Mouse (Mus musculus) heart, embryonic 14.5 days (tissue): ENCODE data around the gene Nudt17. TPM values are rescaled to one million over a fixed set of nuclear protein-coding genes. Genes with fewer than 3 reads are reported as not detected.

Source experiments
- ATAC-seq: fragments of 200-750 bp; cut with Nextera tagmentation; 2 replicates; pipeline ENCODE4 v1.8.0; 2017; ENCODE audit warnings: low read depth, moderate TSS enrichment; ENCODE audit not compliant: insufficient number of reproducible peaks, insufficient read depth, low FRiP score
- H3K27ac ChIP-seq, 2 experiments: fragments of 200-500 bp in 1 of 2; fragments of 300-500 bp in 1 of 2; sonication (generic) in 1 of 2; replicated peaks in 1 of 2; 2 replicates each; pipeline ENCODE4 v1.5.1; 2012 to 2014; ENCODE audit warnings: low read depth in 2 of 2, low read length in 2 of 2, control low read depth in 1 of 2, mild to moderate bottlenecking in 1 of 2, mixed read lengths in 1 of 2; ENCODE audit not compliant: control insufficient read depth in 1 of 2, insufficient read depth in 1 of 2
- H3K27me3 ChIP-seq: fragments of 300-500 bp; sonication (generic); 2 replicates; pipeline ENCODE4 v1.6.1; 2014; ENCODE audit warnings: mild to moderate bottlenecking, low read length, control low read depth; ENCODE audit not compliant: control insufficient read depth, insufficient read depth
- H3K36me3 ChIP-seq: fragments of 300-500 bp; sonication (generic); 2 replicates; pipeline ENCODE4 v1.6.1; 2014; ENCODE audit warnings: mild to moderate bottlenecking, control low read depth, low read length, mixed read lengths; ENCODE audit not compliant: control insufficient read depth, insufficient read depth
- H3K4me1 ChIP-seq, 2 experiments: fragments of 200-500 bp in 1 of 2; fragments of 300-500 bp in 1 of 2; sonication (generic) in 1 of 2; 2 replicates each; pipeline ENCODE4 v1.6.1; 2012 to 2014; ENCODE audit warnings: low read length in 2 of 2, control low read depth in 1 of 2, mixed read lengths in 1 of 2; ENCODE audit not compliant: control insufficient read depth in 2 of 2, insufficient read depth in 2 of 2
- H3K4me2 ChIP-seq: fragments of 300-500 bp; sonication (generic); 2 replicates; pipeline ENCODE4 v1.6.1; 2014; ENCODE audit warnings: mild to moderate bottlenecking, low read length
- H3K4me3 ChIP-seq, 2 experiments: fragments of 200-500 bp in 1 of 2; fragments of 300-500 bp in 1 of 2; sonication (generic) in 1 of 2; 2 replicates each; pipeline ENCODE4 v1.5.1; 2012 to 2014; ENCODE audit warnings: low read length in 2 of 2, mild to moderate bottlenecking in 2 of 2, control low read depth in 1 of 2, low read depth in 1 of 2, moderate library complexity in 1 of 2; ENCODE audit not compliant: control insufficient read depth in 1 of 2, insufficient read depth in 1 of 2
- H3K9ac ChIP-seq: fragments of 300-500 bp; sonication (generic); 2 replicates; pipeline ENCODE4 v1.6.1; 2014; ENCODE audit warnings: mild to moderate bottlenecking, low read length
- H3K9me3 ChIP-seq: fragments of 300-500 bp; sonication (generic); 2 replicates; pipeline ENCODE4 v1.6.1; 2016; ENCODE audit warnings: low read length, control low read depth; ENCODE audit not compliant: control insufficient read depth
- WGBS: fragments of 180-500 bp; shearing (Covaris S2); extraction: QIAGEN DNeasy Blood & Tissue Kit; methylation state at CpG from one replicate; pipeline ENCODE4 v1.1.7; 2014; 5-methylcytosine and 5-hydroxymethylcytosine counted together
- polyA plus RNA-seq: library from polyadenylated mRNA; unstranded; fragments of >200 nt; fragmentation: Nextera tagmentation; extraction: Ambion mirVana; gene quantifications from 2 replicates; pipeline ENCODE4 v1.2.1, GENCODE M21; 2014

The Nudt17 gene
- polyA plus RNA-seq, 1 experiment from 2014 or later: 8.8 TPM

GRCm38 (mm10) chr3:96704778-96705177 lies 3.6 kb downstream of the Nudt17 start:
- Histone ChIP-seq H3K9me3 (no peaks in the 10 kb centered on the region), H3K36me3 (peaks cover 62% of the 10 kb centered on the region), H3K9ac (no peak overlapping the region), H3K27ac (no peak overlapping the region), H3K4me3 (no peak overlapping the region), H3K4me2 (no peak overlapping the region), H3K4me1 (peaks cover 0 to 6% of the 10 kb centered on the region in 2 experiments; a peak in 2 of 4 replicates), H3K27me3 (no peaks in the 10 kb centered on the region)
- WGBS: 64% methylated on average over 11 of the region's 11 CpGs
- ATAC-seq: no peak

DNA sequence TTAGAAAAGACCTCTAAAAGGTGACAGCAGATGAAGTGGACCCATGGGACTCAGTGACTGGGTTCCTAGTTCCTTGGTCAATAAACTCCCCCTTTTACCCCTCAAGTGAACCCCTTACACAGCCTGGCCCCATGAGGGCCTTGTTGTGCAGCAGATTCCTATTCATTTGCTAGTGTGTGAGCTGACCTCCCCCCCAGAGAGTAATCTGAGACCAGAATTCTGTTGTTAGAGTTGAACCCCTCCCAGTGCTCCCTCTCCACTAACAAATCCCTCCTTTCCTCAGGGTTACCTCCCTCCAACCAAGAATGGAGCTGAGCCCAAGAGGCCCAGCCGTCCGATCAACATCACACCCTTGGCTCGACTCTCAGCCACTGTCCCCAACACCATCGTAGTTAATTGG lies 7.4 kb downstream of the Nudt17 start:
- Histone ChIP-seq H3K27me3 (no peaks in the 10 kb centered on the region), H3K36me3 (peaks cover 67% of the 10 kb centered on the region), H3K4me2 (no peak overlapping the region), H3K4me1 (peaks cover 2 to 8% of the 10 kb centered on the region in 2 experiments), H3K9ac (no peak overlapping the region), H3K27ac (no peak overlapping the region), H3K4me3 (no peak overlapping the region), H3K9me3 (no peaks in the 10 kb centered on the region)
- 83% methylated on average over 4 of the region's 4 CpGs for WGBS
- ATAC-seq: no peak

- Histone ChIP-seq H3K9me3 (no peaks in the 10 kb centered on the region), H3K27me3 (no peaks in the 10 kb centered on the region), H3K36me3 (peaks cover 62% of the 10 kb centered on the region), H3K9ac (no peak overlapping the region), H3K4me3 (no peak overlapping the region), H3K4me2 (no peak overlapping the region), H3K4me1 (peaks cover 2 to 13% of the 10 kb centered on the region in 2 experiments), H3K27ac (no peak overlapping the region)
- WGBS: 52% methylated on average over 7 of the region's 7 CpGs
- no peak for ATAC-seq
Observed at GRCm38 (mm10) chr3:96700376-96700775, 8.0 kb downstream of the Nudt17 start.

DNA sequence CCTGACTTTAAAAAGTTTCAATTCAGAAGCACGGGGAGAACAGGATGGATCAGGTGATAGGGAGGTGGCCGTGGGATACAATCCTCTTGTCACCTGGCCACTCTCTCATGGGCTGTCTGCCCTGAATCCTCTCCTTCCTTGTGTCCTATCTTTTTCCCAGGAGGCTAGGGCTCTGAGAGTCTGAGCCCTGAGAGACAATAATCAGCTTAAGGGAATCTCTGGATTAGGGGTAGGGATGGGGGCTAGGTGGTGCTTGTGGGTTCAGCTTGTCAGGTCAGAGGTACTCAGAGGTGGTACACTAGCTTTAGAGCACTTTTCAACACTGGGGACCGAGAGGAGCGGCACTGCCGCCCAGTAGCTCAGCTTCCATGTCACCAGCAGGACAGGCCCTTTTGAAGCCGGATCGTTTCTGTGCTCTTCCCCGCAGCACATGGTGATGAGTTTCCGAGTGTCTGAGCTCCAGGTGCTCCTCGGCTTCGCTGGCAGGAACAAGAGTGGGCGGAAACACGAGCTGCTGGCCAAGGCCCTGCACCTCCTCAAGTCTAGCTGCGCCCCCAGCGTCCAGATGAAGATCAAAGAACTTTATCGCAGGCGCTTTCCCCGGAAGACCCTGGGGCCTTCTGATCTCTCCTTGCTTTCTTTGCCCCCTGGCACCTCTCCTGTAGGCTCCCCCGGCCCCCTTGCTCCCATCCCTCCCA lies 9.2 kb downstream of the Nudt17 start:
- H3K4me3 ChIP-seq: no peak overlapping the region
- WGBS: 41% methylated on average over 19 of the region's 19 CpGs
- peaks cover 2 to 20% of the 10 kb centered on the region in 2 experiments for H3K4me1 ChIP-seq
- no peak overlapping the region for H3K9ac ChIP-seq
- no peak for ATAC-seq
- no peaks in the 10 kb centered on the region for H3K9me3 ChIP-seq
- H3K27ac ChIP-seq: no peak overlapping the region
- no peak overlapping the region for H3K4me2 ChIP-seq
- H3K36me3 ChIP-seq: peaks cover 49% of the 10 kb centered on the region
- no peaks in the 10 kb centered on the region for H3K27me3 ChIP-seq

GRCm38 (mm10) chr3:96696766-96697732 lies 11.3 kb downstream of the Nudt17 start:
- peak overlapping the region; percentile 92 to 95 for H3K27ac ChIP-seq
- WGBS: under 1% methylated on average over 84 of the region's 85 CpGs
- H3K4me1 ChIP-seq: peaks cover 4 to 20% of the 10 kb centered on the region in 2 experiments
- H3K4me2 ChIP-seq: peak overlapping the region; percentile 82
- no peaks in the 10 kb centered on the region for H3K27me3 ChIP-seq
- peak overlapping the region; percentile 81 to 85 for H3K4me3 ChIP-seq
- peaks cover 28% of the 10 kb centered on the region for H3K36me3 ChIP-seq
- H3K9ac ChIP-seq: peak overlapping the region; percentile 76
- H3K9me3 ChIP-seq: no peaks in the 10 kb centered on the region
- ATAC-seq: peak; percentile 91

- Histone ChIP-seq H3K9ac (peak within 1 kb of the TSS; percentile 76), H3K27me3 (no peaks in the 10 kb centered on the region)
Observed at GRCm38 (mm10) chr3:96696198-96696765, 12.1 kb downstream of the Nudt17 start, which contains the start of gene Pias3. Pias3 (plus strand) TSS chr3:96696384.

DNA sequence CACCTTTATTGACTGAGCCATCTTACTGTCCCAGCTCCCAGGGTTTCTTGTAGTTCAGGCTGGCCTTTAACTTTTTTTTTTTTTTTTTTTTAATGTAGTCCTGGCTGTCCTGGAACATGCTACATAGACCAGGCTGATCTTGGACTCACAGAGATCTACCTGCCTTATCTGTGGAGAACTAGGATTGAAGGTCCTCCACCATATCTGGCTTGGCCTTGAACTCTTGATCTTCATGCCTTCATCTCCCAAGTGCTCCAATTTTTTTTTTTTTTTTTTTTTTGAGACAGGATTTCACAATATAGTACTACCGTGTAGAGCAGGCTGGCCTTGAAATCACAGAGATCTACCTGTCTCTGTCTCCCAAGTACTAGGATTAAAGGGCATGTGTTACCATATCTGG lies 14.8 kb downstream of the Nudt17 start:
- H3K4me3 ChIP-seq: no peak overlapping the region
- no peak for ATAC-seq
- H3K9ac ChIP-seq: no peak overlapping the region
- H3K36me3 ChIP-seq: no peaks in the 10 kb centered on the region
- no peak overlapping the region for H3K4me2 ChIP-seq
- H3K27me3 ChIP-seq: no peaks in the 10 kb centered on the region
- peaks cover 4 to 20% of the 10 kb centered on the region in 2 experiments; a peak in 3 of 4 replicates for H3K4me1 ChIP-seq
- no peaks in the 10 kb centered on the region for H3K9me3 ChIP-seq
- H3K27ac ChIP-seq: no peak overlapping the region
- 64% methylated on average over 1 of the region's 1 CpGs for WGBS

More at GRCm38 (mm10) chr3:96696198-96696765, 12.1 kb downstream of the Nudt17 start, which contains the start of gene Pias3:
- peak; percentile 86 for ATAC-seq
- Histone ChIP-seq H3K9me3 (no peaks in the 10 kb centered on the region), H3K36me3 (peaks cover 21% of the 10 kb centered on the region), H3K4me3 (peak within 1 kb of the TSS; percentile 81 to 85), H3K27ac (peak within 1 kb of the TSS; percentile 92 to 95), H3K4me1 (peaks cover 4 to 20% of the 10 kb centered on the region in 2 experiments), H3K4me2 (peak within 1 kb of the TSS; percentile 82)
- under 1% methylated on average over 35 of the region's 35 CpGs for WGBS
